Mouse (Mus musculus) gastrocnemius, postnatal 36 days (tissue): ENCODE results near the gene Olfr1019. TPM values are rescaled to one million over a fixed set of nuclear protein-coding genes. Genes with fewer than 3 reads are reported as not detected.

Experiments
- DNase-seq, 2 experiments: peaks; one replicate each; pipeline ENCODE4 v3.0.0; 2022
- intact Hi-C: fragments of 180-260 bp; cut with DNase I; formaldehyde crosslinking; loops from one replicate; pipeline ENCODE4 v1.15.1; 2025
- long read RNA-seq, 2 experiments: library from polyadenylated mRNA; stranded (forward); transcript quantifications; one replicate each; pipeline ENCODE4 v2.0.0; 2021
- total RNA-seq, 2 experiments: library from RNA; stranded (reverse); gene quantifications; 2 replicates each; pipeline ENCODE4 v1.2.3; 2021

Gene Olfr1019
- total RNA-seq = not detected
- long read RNA-seq, experiment 1 = 0 reads
- long read RNA-seq, experiment 2 = 0 reads

- DNase-seq = no peak
- intact Hi-C loops = no loop called here
These were observed at the start of gene Olfr1019 for GRCm38 (mm10) chr2:85845383-85845782. Olfr1019 (minus strand) TSS chr2:85845483.

- intact Hi-C loops = no loop called here
These were observed 40.1 kb upstream of the Olfr1019 start, which contains the start of gene Olfr1023 for GRCm38 (mm10) chr2:85885340-85885739. Olfr1023 (plus strand) TSS chr2:85885640.

GRCm38 (mm10) chr2:85868294-85868693 lies 23.0 kb upstream of the Olfr1019 start, which contains the start of gene Olfr1022:
Olfr1022 (plus strand) TSS chr2:85868594.
- intact Hi-C loops = no loop called here
- DNase-seq = no peak

More at GRCm38 (mm10) chr2:85885340-85885739, 40.1 kb upstream of the Olfr1019 start, which contains the start of gene Olfr1023:
- DNase-seq = no peak

DNA sequence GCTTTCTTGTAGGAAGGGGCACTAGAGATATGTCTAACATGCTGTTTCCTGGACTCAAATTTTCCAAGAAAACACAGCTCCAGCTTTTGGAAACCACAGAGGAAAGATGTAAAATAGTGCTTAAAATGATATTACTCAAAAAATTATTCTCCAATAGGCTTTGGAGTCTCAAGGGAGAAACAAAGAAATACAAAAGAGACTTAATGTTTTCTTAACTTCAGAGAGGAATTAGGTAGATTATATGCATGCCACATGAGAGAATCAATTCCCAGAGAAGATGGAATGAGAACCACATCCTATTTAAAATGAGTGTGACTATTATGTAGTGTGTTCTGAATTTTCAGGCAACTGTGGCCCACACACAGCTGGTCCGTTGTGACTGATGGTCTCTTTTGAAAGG lies 1.4 kb upstream of the Olfr1019 start, which contains the start of gene Olfr1020:
TSS of gene Olfr1020 (plus strand) at position 301 of the 400 bp plus-strand sequence.
- intact Hi-C loops = no loop called here
- no peak for DNase-seq

DNA sequence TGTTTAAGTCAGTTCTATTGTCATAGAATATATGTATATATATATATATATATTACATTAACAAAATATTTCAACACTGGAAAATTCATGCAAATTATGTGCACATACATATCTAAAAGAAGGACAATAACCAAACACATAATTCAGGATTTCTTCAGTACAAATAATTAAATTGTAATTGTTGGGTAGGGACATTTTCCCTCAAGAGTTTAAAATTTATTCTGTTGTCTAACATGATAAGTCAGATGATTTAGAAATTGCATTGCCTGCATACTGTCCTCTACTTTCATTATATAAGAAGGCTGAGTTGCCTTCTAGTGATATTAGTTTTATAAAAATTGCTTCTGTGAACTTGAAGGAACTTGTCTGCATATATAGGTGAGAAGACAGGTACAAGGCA lies 27.1 kb downstream of the Olfr1019 start, which contains the start of gene Olfr1018:
TSS of gene Olfr1018 (plus strand) at position 301 of the 400 bp plus-strand sequence.
- intact Hi-C loops = no loop called here
- no peak for DNase-seq

GRCm38 (mm10) chr2:85804501-85804900 lies 40.8 kb downstream of the Olfr1019 start:
- intact Hi-C loops = no loop called here
- DNase-seq = no peak

GRCm38 (mm10) chr2:85802444-85802843 lies 42.8 kb downstream of the Olfr1019 start, which contains the start of gene Olfr1016:
Olfr1016 (minus strand) TSS chr2:85802544.
- intact Hi-C loops = no loop called here
- DNase-seq = no peak

- no peak for DNase-seq
- intact Hi-C loops = no loop called here
These were observed 53.0 kb downstream of the Olfr1019 start for GRCm38 (mm10) chr2:85792331-85792730.

Other genes starting within 250 kb of the Olfr1019 start
- gene Olfr1000, start 233.6 kb downstream of the Olfr1019 start, total RNA-seq = not detected
- gene Olfr1002, start 194.8 kb downstream of the Olfr1019 start, total RNA-seq = not detected
- gene Olfr154, start 181.0 kb downstream of the Olfr1019 start, total RNA-seq = not detected
- not detected for gene Olfr1006, start 166.7 kb downstream of the Olfr1019 start, total RNA-seq
- not detected for gene Olfr1008, start 156.1 kb downstream of the Olfr1019 start, total RNA-seq
- gene Olfr1009, start 130.1 kb downstream of the Olfr1019 start, total RNA-seq = not detected
- gene Olfr1012, start 82.7 kb downstream of the Olfr1019 start, total RNA-seq = not detected
- not detected for gene Olfr1013, start 78.4 kb downstream of the Olfr1019 start, total RNA-seq
- not detected for gene Olfr1014, start 72.8 kb downstream of the Olfr1019 start, total RNA-seq
- gene Olfr1015, start 63.5 kb downstream of the Olfr1019 start, total RNA-seq = not detected
- not detected for gene Olfr1016, start 42.9 kb downstream of the Olfr1019 start, total RNA-seq
- gene Olfr1018, start 27.0 kb downstream of the Olfr1019 start, total RNA-seq = not detected
- gene Olfr1020, start 1.5 kb upstream of the Olfr1019 start, total RNA-seq = not detected
- gene Olfr1022, start 23.1 kb upstream of the Olfr1019 start, total RNA-seq = not detected
- not detected for gene Olfr1023, start 40.2 kb upstream of the Olfr1019 start, total RNA-seq
- not detected for gene Olfr1024, start 59.6 kb upstream of the Olfr1019 start, total RNA-seq
- not detected for gene Olfr1025-ps1, start 69.7 kb upstream of the Olfr1019 start, total RNA-seq
- not detected for gene Olfr1026, start 76.1 kb upstream of the Olfr1019 start, total RNA-seq
- not detected for gene Olfr1028, start 105.0 kb upstream of the Olfr1019 start, total RNA-seq
- gene Olfr1029, start 128.4 kb upstream of the Olfr1019 start, total RNA-seq = not detected
- not detected for gene Olfr1030, start 133.8 kb upstream of the Olfr1019 start, total RNA-seq
- not detected for gene Olfr1031, start 144.8 kb upstream of the Olfr1019 start, total RNA-seq
- not detected for gene Olfr1032, start 160.1 kb upstream of the Olfr1019 start, total RNA-seq
- gene Olfr1033, start 175.2 kb upstream of the Olfr1019 start, total RNA-seq = under 1 TPM in 1 of 2 experiments, not detected in 1; 0.08 TPM
- not detected for gene Olfr1034, start 200.4 kb upstream of the Olfr1019 start, total RNA-seq
- not detected for gene Olfr1036, start 228.5 kb upstream of the Olfr1019 start, total RNA-seq
- gene Olfr1037, start 241.9 kb upstream of the Olfr1019 start, total RNA-seq = not detected